Mouse (Mus musculus) myocyte (in vitro differentiated cells): ENCODE data around the gene Gga1. TPM values are rescaled to one million over a fixed set of nuclear protein-coding genes. Genes with fewer than 3 reads are reported as not detected.

ENCODE experiments used
- H3K27me3 ChIP-seq: one replicate; pipeline ENCODE4 v1.6.1; 2011; ENCODE audit not compliant: control insufficient read depth, insufficient read depth, insufficient read length
- H3K36me3 ChIP-seq: one replicate; pipeline ENCODE4 v1.6.1; 2011; ENCODE audit not compliant: control insufficient read depth, insufficient read depth
- H3K4me2 ChIP-seq: one replicate; pipeline ENCODE4 v1.6.1; 2011; ENCODE audit warnings: low read depth, control low read depth
- H3K4me3 ChIP-seq: one replicate; pipeline ENCODE4 v1.5.1; 2011; ENCODE audit warnings: mild to moderate bottlenecking, control low read depth, moderate library complexity
- H3K79me2 ChIP-seq: one replicate; pipeline ENCODE4 v1.6.1; 2011; ENCODE audit not compliant: control insufficient read depth, insufficient read depth
- H3ac ChIP-seq: one replicate; pipeline ENCODE4 v1.6.1; 2011; ENCODE audit not compliant: control insufficient read depth, insufficient read length
- CEBPB ChIP-seq: IDR thresholded peaks from 2 replicates; pipeline ENCODE4 v1.6.1; 2011; ENCODE audit warnings: mild to moderate bottlenecking, moderate library complexity; ENCODE audit not compliant: poor library complexity, insufficient read depth, severe bottlenecking
- E2F4 ChIP-seq: IDR thresholded peaks from one replicate; pipeline ENCODE4 v1.6.1; 2011; ENCODE audit warnings: mild to moderate bottlenecking, control low read depth, moderate library complexity; ENCODE audit not compliant: insufficient read depth
- MAX ChIP-seq: IDR thresholded peaks from one replicate; pipeline ENCODE4 v1.6.1; 2011; ENCODE audit warnings: low read depth, mild to moderate bottlenecking, control low read depth
- MYOD1 ChIP-seq, 3 experiments: IDR thresholded peaks; one replicate each; pipeline ENCODE4 v1.6.1; 2011; ENCODE audit warnings: control low read depth in 2 of 3, low read depth in 2 of 3, mild to moderate bottlenecking in 2 of 3, moderate library complexity in 1 of 3; ENCODE audit not compliant: insufficient read length in 2 of 3, control insufficient read depth in 1 of 3
- MYOG ChIP-seq, 3 experiments: IDR thresholded peaks; one replicate each; pipeline ENCODE4 v1.6.1; 2011; ENCODE audit warnings: control low read depth in 2 of 3, low read depth in 2 of 3, mild to moderate bottlenecking in 2 of 3; ENCODE audit not compliant: insufficient read length in 2 of 3, control insufficient read depth in 1 of 3, insufficient read depth in 1 of 3
- POLR2A ChIP-seq: IDR thresholded peaks from one replicate; pipeline ENCODE4 v1.6.1; 2011; ENCODE audit warnings: low read depth, mild to moderate bottlenecking, control low read depth, moderate library complexity; ENCODE audit not compliant: insufficient read length
- POLR2AphosphoS2 ChIP-seq: IDR thresholded peaks from one replicate; pipeline ENCODE4 v1.6.1; 2011; ENCODE audit warnings: low read depth, control low read depth; ENCODE audit not compliant: insufficient read length
- REST ChIP-seq: IDR thresholded peaks from one replicate; pipeline ENCODE4 v1.6.1; 2011; ENCODE audit warnings: mild to moderate bottlenecking, control low read depth, moderate library complexity; ENCODE audit not compliant: insufficient read depth, insufficient read length
- SRF ChIP-seq: IDR thresholded peaks from one replicate; pipeline ENCODE4 v1.6.1; 2011; ENCODE audit warnings: low read depth; ENCODE audit not compliant: control insufficient read depth, insufficient read length
- TCF12 ChIP-seq: IDR thresholded peaks from one replicate; pipeline ENCODE4 v1.6.1; 2011; ENCODE audit warnings: mild to moderate bottlenecking, control low read depth; ENCODE audit not compliant: poor library complexity, insufficient read depth, severe bottlenecking
- TCF3 ChIP-seq: IDR thresholded peaks from one replicate; pipeline ENCODE4 v1.6.1; 2011; ENCODE audit warnings: low read depth, control low read depth; ENCODE audit not compliant: insufficient read length
- USF1 ChIP-seq: IDR thresholded peaks from one replicate; pipeline ENCODE4 v1.6.1; 2011; ENCODE audit warnings: low read depth, mild to moderate bottlenecking, control low read depth, moderate library complexity
- polyA plus RNA-seq: library from polyadenylated mRNA; unstranded; fragments of >200 nt; fragmentation: generic; extraction: Trizol; gene quantifications from one replicate; pipeline ENCODE4 v1.2.1, GENCODE M21; 2012; ENCODE audit warnings: missing spikeins

The Gga1 gene
- polyA plus RNA-seq, 1 experiment = 89.3 TPM

- no peak for TF ChIP-seq REST
- no peak for TF ChIP-seq USF1
- no peak for TF ChIP-seq TCF12
- TF ChIP-seq MYOG (IDR thresholded peaks at IDR 0.05; ENCODE audit: control insufficient read depth in 1 of 3, insufficient read depth in 1 of 3, insufficient read length in 2 of 3, low read depth in 2 of 3) = no peak
- no peak for TF ChIP-seq POLR2AphosphoS2
- TF ChIP-seq E2F4 = no peak
- TF ChIP-seq MYOD1 (IDR thresholded peaks at IDR 0.05; ENCODE audit: control insufficient read depth in 1 of 3, insufficient read length in 2 of 3, low read depth in 2 of 3) = no peak
- no peak for TF ChIP-seq MAX
- no peak for TF ChIP-seq TCF3
- TF ChIP-seq CEBPB = no peak
- TF ChIP-seq POLR2A = no peak
- no peak for TF ChIP-seq SRF
- H3K4me2 ChIP-seq = no peak overlapping the region
- H3K27me3 ChIP-seq = no peaks in the 10 kb centered on the region
- H3K79me2 ChIP-seq = peaks cover 9% of the 10 kb centered on the region
- peaks cover 29% of the 10 kb centered on the region for H3K36me3 ChIP-seq
- no peak overlapping the region for H3ac ChIP-seq
- no peak overlapping the region for H3K4me3 ChIP-seq
These were observed 4.8 kb downstream of the Gga1 start for GRCm38 (mm10) chr15:78881828-78882227.

GRCm38 (mm10) chr15:78889401-78889853 lies 12.4 kb downstream of the Gga1 start:
- H3K36me3 ChIP-seq = peaks cover 37% of the 10 kb centered on the region
- H3K4me3 ChIP-seq = no peak overlapping the region
- TF ChIP-seq E2F4 = no peak
- no peak for TF ChIP-seq MYOD1 (IDR thresholded peaks at IDR 0.05; ENCODE audit: control insufficient read depth in 1 of 3, insufficient read length in 2 of 3, low read depth in 2 of 3)
- TF ChIP-seq TCF3 = no peak
- no peak for TF ChIP-seq SRF
- no peak for TF ChIP-seq REST
- no peak for TF ChIP-seq USF1
- no peak for TF ChIP-seq MAX
- TF ChIP-seq POLR2A = no peak
- no peak for TF ChIP-seq TCF12
- H3K79me2 ChIP-seq = no peaks in the 10 kb centered on the region
- no peaks in the 10 kb centered on the region for H3K27me3 ChIP-seq
- no peak overlapping the region for H3ac ChIP-seq
- no peak overlapping the region for H3K4me2 ChIP-seq

GRCm38 (mm10) chr15:78892440-78892839 lies 15.4 kb downstream of the Gga1 start:
- Histone ChIP-seq H3K36me3 (peaks cover 21% of the 10 kb centered on the region), H3K4me3 (no peak overlapping the region), H3K27me3 (no peaks in the 10 kb centered on the region), H3ac (no peak overlapping the region), H3K79me2 (no peaks in the 10 kb centered on the region), H3K4me2 (no peak overlapping the region)
- TF ChIP-seq MAX (no peak), TCF3 (no peak), CEBPB (no peak), REST (no peak), TCF12 (no peak), MYOD1 (IDR thresholded peaks at IDR 0.05; ENCODE audit: control insufficient read depth in 1 of 3, insufficient read length in 2 of 3, low read depth in 2 of 3) (no peak), E2F4 (no peak), MYOG (IDR thresholded peaks at IDR 0.05; ENCODE audit: control insufficient read depth in 1 of 3, insufficient read depth in 1 of 3, insufficient read length in 2 of 3, low read depth in 2 of 3) (no peak), USF1 (no peak), POLR2A (no peak), POLR2AphosphoS2 (no peak), SRF (no peak)

- no peaks in the 10 kb centered on the region for H3K27me3 ChIP-seq
- no peak overlapping the region for H3K4me2 ChIP-seq
- no peak overlapping the region for H3K4me3 ChIP-seq
- H3K36me3 ChIP-seq = peaks cover 15% of the 10 kb centered on the region
- H3K79me2 ChIP-seq = no peaks in the 10 kb centered on the region
- H3ac ChIP-seq = no peak overlapping the region
- TF ChIP-seq USF1 = no peak
- no peak for TF ChIP-seq CEBPB
- no peak for TF ChIP-seq POLR2AphosphoS2
- TF ChIP-seq TCF12 = no peak
- TF ChIP-seq E2F4 = no peak
- no peak for TF ChIP-seq MAX
- no peak for TF ChIP-seq REST
- no peak for TF ChIP-seq MYOD1 (IDR thresholded peaks at IDR 0.05; ENCODE audit: control insufficient read depth in 1 of 3, insufficient read length in 2 of 3, low read depth in 2 of 3)
- TF ChIP-seq TCF3 = no peak
- TF ChIP-seq POLR2A = no peak
- TF ChIP-seq MYOG (IDR thresholded peaks at IDR 0.05; ENCODE audit: control insufficient read depth in 1 of 3, insufficient read depth in 1 of 3, insufficient read length in 2 of 3, low read depth in 2 of 3) = no peak
- no peak for TF ChIP-seq SRF
These were observed 17.7 kb downstream of the Gga1 start for GRCm38 (mm10) chr15:78894726-78895125.
